Mouse (Mus musculus) urinary bladder, postnatal 25 days (tissue): ENCODE measurements around the gene 2700049A03Rik.
"Not testable (repeated sequence)": the region's sequence is repeated elsewhere in the genome, so short reads cannot be mapped to it uniquely, and the experiment has no call there.

ENCODE experiments used
- DNase-seq: peaks from one replicate; pipeline ENCODE4 v3.0.0; 2022; ENCODE audit warnings: low spot score

Gene 2700049A03Rik

GRCm38 (mm10) chr12:71136130-71136973, at the start of gene 2700049A03Rik, which contains the start of gene Timm9:
Gene 2700049A03Rik (plus strand): TSS chr12:71136848.
Gene Timm9 (minus strand): TSS chr12:71136684.
- peak; percentile 69 for DNase-seq

- not testable (repeated sequence) for DNase-seq
These were observed 32.4 kb upstream of the 2700049A03Rik start for GRCm38 (mm10) chr12:71104275-71104674.

GRCm38 (mm10) chr12:71107216-71107771, 29.4 kb upstream of the 2700049A03Rik start:
- no peak for DNase-seq

- DNase-seq = peak; percentile 32
These were observed 25.3 kb upstream of the 2700049A03Rik start, which contains the start of gene Tomm20l for GRCm38 (mm10) chr12:71111331-71111730. Gene Tomm20l (plus strand): TSS chr12:71111428.

GRCm38 (mm10) chr12:71113074-71113473, 23.6 kb upstream of the 2700049A03Rik start:
- DNase-seq = no peak

- no peak for DNase-seq
These were observed 22.9 kb upstream of the 2700049A03Rik start for GRCm38 (mm10) chr12:71113675-71114288.

GRCm38 (mm10) chr12:71116411-71116810, 20.2 kb upstream of the 2700049A03Rik start:
- no peak for DNase-seq

- no peak for DNase-seq
These were observed 13.9 kb upstream of the 2700049A03Rik start for GRCm38 (mm10) chr12:71122731-71123130.

GRCm38 (mm10) chr12:71123286-71123685, 13.4 kb upstream of the 2700049A03Rik start:
- DNase-seq = no peak

GRCm38 (mm10) chr12:71135581-71135980, 1.1 kb upstream of the 2700049A03Rik start:
- no peak for DNase-seq

GRCm38 (mm10) chr12:71136974-71137491, 385 bp downstream of the 2700049A03Rik start:
- peak; percentile 81 for DNase-seq

GRCm38 (mm10) chr12:71137686-71138085, 1.0 kb downstream of the 2700049A03Rik start:
- DNase-seq = no peak

- DNase-seq = no peak
These were observed 2.7 kb downstream of the 2700049A03Rik start for GRCm38 (mm10) chr12:71139258-71139828.

- no peak for DNase-seq
These were observed 4.5 kb downstream of the 2700049A03Rik start for GRCm38 (mm10) chr12:71141189-71141588.

GRCm38 (mm10) chr12:71147641-71148040, 11.0 kb downstream of the 2700049A03Rik start:
- DNase-seq = peak; percentile 31

GRCm38 (mm10) chr12:71148801-71149200, 12.2 kb downstream of the 2700049A03Rik start:
- no peak for DNase-seq

- DNase-seq = no peak
These were observed 12.8 kb downstream of the 2700049A03Rik start for GRCm38 (mm10) chr12:71149456-71149855.

GRCm38 (mm10) chr12:71150167-71150566, 13.5 kb downstream of the 2700049A03Rik start:
- DNase-seq = no peak

- DNase-seq = no peak
These were observed 18.3 kb downstream of the 2700049A03Rik start for GRCm38 (mm10) chr12:71154979-71155378.

- DNase-seq = no peak
These were observed 21.3 kb downstream of the 2700049A03Rik start for GRCm38 (mm10) chr12:71157974-71158373.

- no peak for DNase-seq
These were observed 27.8 kb downstream of the 2700049A03Rik start for GRCm38 (mm10) chr12:71164410-71164809.

- no peak for DNase-seq
These were observed 33.3 kb downstream of the 2700049A03Rik start for GRCm38 (mm10) chr12:71169911-71170310.
